Mouse (Mus musculus) forebrain, embryonic 13.5 days (tissue): Measurements from ENCODE around the gene Tcap. TPM values are rescaled to one million over a fixed set of nuclear protein-coding genes. Genes with fewer than 3 reads are reported as not detected.
A peak's percentile ranks its signal among the peaks of the same experiment; 100 is the strongest.

Source experiments
- ATAC-seq: fragments of 200-750 bp; cut with Nextera tagmentation; 2 replicates; pipeline ENCODE4 v1.8.0; 2017
- H3K27ac ChIP-seq: fragments of 300-500 bp; sonication (generic); 2 replicates; pipeline ENCODE4 v1.5.1; 2015; ENCODE audit warnings: inconsistent platforms, mild to moderate bottlenecking, moderate library complexity
- H3K27me3 ChIP-seq: fragments of 300-500 bp; sonication (generic); 2 replicates; pipeline ENCODE4 v1.6.1; 2015; ENCODE audit warnings: mild to moderate bottlenecking, inconsistent platforms
- H3K36me3 ChIP-seq: fragments of 300-500 bp; sonication (generic); 2 replicates; pipeline ENCODE4 v1.6.1; 2015; ENCODE audit warnings: mild to moderate bottlenecking, inconsistent platforms; ENCODE audit not compliant: poor library complexity, severe bottlenecking
- H3K4me1 ChIP-seq: fragments of 300-500 bp; sonication (generic); 2 replicates; pipeline ENCODE4 v1.6.1; 2015; ENCODE audit warnings: inconsistent platforms
- H3K4me2 ChIP-seq: fragments of 300-500 bp; sonication (generic); 2 replicates; pipeline ENCODE4 v1.6.1; 2015; ENCODE audit warnings: inconsistent platforms, mild to moderate bottlenecking, moderate library complexity
- H3K4me3 ChIP-seq: fragments of 300-500 bp; sonication (generic); 2 replicates; pipeline ENCODE4 v1.5.1; 2015; ENCODE audit warnings: mild to moderate bottlenecking, inconsistent platforms
- H3K9ac ChIP-seq: fragments of 300-500 bp; sonication (generic); 2 replicates; pipeline ENCODE4 v1.6.1; 2015; ENCODE audit warnings: mild to moderate bottlenecking, inconsistent platforms
- H3K9me3 ChIP-seq: fragments of 300-500 bp; sonication (generic); replicated peaks from 2 replicates; pipeline ENCODE4 v1.6.1; 2016; ENCODE audit warnings: inconsistent platforms
- WGBS: fragments of 180-500 bp; shearing (Covaris S2); methylation state at CpG from one replicate; pipeline ENCODE4 v1.1.7; 2015; 5-methylcytosine and 5-hydroxymethylcytosine counted together
- polyA plus RNA-seq: library from polyadenylated mRNA; unstranded; fragments of >200 nt; fragmentation: Nextera tagmentation; extraction: Ambion mirVana; gene quantifications from 2 replicates; pipeline ENCODE4 v1.2.1, GENCODE M21; 2015

Tcap gene
- polyA plus RNA-seq, 1 experiment from 2014 or later = 0.18 TPM

DNA sequence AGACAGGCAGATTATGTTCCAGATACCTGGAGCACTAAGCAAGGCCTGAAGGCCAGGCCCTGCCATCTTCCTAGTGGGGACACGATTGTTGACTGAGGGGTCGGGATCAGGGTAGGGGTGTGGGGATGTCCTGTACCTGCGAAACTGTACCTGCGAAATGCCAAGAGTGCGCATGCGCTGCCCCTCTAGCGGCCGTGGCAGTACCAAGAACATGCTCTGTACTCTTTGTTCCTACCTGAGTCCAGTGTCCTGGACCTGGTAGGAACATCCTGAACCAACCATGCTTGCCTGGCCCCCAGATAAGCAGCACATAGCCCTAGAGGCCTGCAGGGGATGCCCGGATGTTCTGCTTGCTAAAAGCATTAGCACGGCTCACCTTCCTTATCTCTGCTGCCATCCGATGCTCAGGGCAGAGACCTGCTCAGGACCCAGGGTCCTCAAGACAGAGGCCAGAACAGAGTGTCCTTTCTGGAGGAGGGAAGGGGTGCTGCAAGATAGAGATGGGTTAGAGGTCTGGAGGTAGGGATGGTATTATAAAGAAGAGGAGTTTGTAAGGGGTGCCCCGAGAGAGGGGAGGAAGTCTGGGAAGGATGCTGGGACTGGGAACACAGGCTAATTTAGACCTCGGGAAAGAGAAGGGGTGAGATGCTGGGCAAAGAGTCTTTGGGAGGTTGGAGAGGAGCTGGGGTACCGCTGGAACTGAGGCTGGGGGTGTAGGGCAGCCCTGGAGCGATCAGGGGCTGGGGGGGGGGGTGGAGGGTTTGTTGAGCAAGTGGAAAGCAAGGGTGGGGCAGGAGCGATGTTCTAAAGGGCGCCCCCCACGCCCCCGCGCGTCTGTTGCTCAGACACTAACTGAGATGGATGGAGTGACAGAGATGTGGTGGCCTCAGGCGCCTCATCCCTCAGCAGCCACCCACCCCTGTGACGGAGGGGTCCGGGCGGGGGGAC is 2.3 kb downstream of the Tcap start, which contains the start of gene Pnmt:
Gene Pnmt, plus strand, starts transcription at position 813 of the 948 bp plus-strand sequence.
- no peak for ATAC-seq
- Histone ChIP-seq H3K27ac (no peak within 1 kb of the TSS), H3K4me3 (no peak within 1 kb of the TSS), H3K36me3 (peaks cover 3% of the 10 kb centered on the region), H3K4me2 (peak within 1 kb of the TSS; percentile 14; the same call in 1 of the 2 replicates), H3K4me1 (0 out of 2 replicates have a peak, but pooled peaks cover 2% of the 10 kb centered on the region), H3K9ac (peak within 1 kb of the TSS; percentile 37; the same call in 1 of the 2 replicates), H3K9me3 (no peaks in the 10 kb centered on the region), H3K27me3 (peaks cover 58% of the 10 kb centered on the region)
- 57% methylated on average over 25 of the region's 25 CpGs for WGBS

- Histone ChIP-seq H3K4me1 (0 out of 2 replicates have a peak, but pooled peaks cover 2% of the 10 kb centered on the region), H3K27ac (no peak overlapping the region), H3K27me3 (peaks cover 65% of the 10 kb centered on the region), H3K4me3 (no peak overlapping the region), H3K9me3 (no peaks in the 10 kb centered on the region), H3K36me3 (no peaks in the 10 kb centered on the region), H3K4me2 (peak overlapping the region; percentile 14; the same call in 1 of the 2 replicates), H3K9ac (no peak overlapping the region)
- ATAC-seq = no peak
- 23% methylated on average over 24 of the region's 24 CpGs for WGBS
Measured at GRCm38 (mm10) chr11:98386596-98386995, 3.0 kb downstream of the Tcap start.

- no peak for ATAC-seq
- Histone ChIP-seq H3K9me3 (no peaks in the 10 kb centered on the region), H3K27me3 (peaks cover 69% of the 10 kb centered on the region), H3K27ac (no peak overlapping the region), H3K9ac (no peak overlapping the region), H3K4me2 (no peak overlapping the region; the same call in 1 of the 2 replicates), H3K4me1 (0 out of 2 replicates have a peak, but pooled peaks cover 2% of the 10 kb centered on the region), H3K4me3 (no peak overlapping the region), H3K36me3 (no peaks in the 10 kb centered on the region)
- WGBS = 50% methylated on average over 14 of the region's 14 CpGs
Measured at GRCm38 (mm10) chr11:98387056-98387577, 3.5 kb downstream of the Tcap start.

DNA sequence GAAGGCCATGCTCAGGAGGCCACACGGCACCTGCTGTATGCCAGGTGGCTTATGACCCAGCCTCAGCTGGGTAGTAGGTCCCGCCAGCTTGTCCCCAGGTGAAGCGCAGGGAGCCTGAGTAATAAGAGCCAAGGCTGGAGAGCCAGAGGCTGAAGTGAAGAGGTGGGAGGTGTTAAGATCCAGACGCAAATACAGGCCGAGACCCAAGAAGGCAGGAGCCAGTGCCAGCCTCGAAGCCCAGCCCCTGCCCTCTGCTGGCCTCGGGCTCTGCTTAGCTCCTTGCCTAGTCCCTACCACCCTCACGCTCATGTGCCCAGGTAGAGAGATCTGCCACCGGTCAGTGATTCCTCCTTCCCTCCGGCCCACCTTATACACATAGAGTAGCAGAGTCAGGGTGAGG is 4.7 kb downstream of the Tcap start:
- Histone ChIP-seq H3K4me2 (no peak overlapping the region), H3K4me3 (no peak overlapping the region), H3K27me3 (peaks cover 72% of the 10 kb centered on the region), H3K27ac (no peak overlapping the region), H3K4me1 (peaks cover 10% of the 10 kb centered on the region), H3K9ac (no peak overlapping the region), H3K9me3 (no peaks in the 10 kb centered on the region), H3K36me3 (no peaks in the 10 kb centered on the region)
- WGBS = 70% methylated on average over 10 of the region's 10 CpGs
- ATAC-seq = no peak

GRCm38 (mm10) chr11:98389221-98389780 is 5.7 kb downstream of the Tcap start:
- peaks cover 19% of the 10 kb centered on the region for H3K4me1 ChIP-seq
- H3K27ac ChIP-seq = no peak overlapping the region
- no peak overlapping the region for H3K4me2 ChIP-seq
- WGBS = 26% methylated on average over 9 of the region's 9 CpGs
- no peaks in the 10 kb centered on the region for H3K36me3 ChIP-seq
- H3K9me3 ChIP-seq = no peaks in the 10 kb centered on the region
- no peak overlapping the region for H3K4me3 ChIP-seq
- H3K9ac ChIP-seq = no peak overlapping the region
- peaks cover 68% of the 10 kb centered on the region for H3K27me3 ChIP-seq
- ATAC-seq = no peak

DNA sequence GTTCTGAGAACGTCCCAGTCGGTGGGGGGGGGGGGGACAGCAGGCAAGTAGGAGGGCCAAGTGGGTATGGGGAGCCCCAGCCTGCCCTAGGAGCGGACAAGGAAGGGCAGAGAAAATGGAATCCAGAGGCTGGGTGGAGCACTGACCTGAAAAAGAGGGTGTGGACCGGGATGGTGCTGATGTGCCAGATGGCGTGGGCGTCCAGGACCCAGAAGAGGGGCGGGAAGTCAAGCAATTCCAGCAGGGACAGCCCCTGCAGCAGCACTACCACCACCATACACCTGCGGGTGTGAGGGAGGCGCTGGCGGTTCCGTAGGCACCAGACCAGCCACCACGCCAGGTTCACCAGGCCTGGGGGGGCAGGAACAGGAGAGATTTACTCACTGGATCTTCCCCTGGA is 6.5 kb downstream of the Tcap start:
- Histone ChIP-seq H3K4me2 (no peak overlapping the region), H3K27ac (no peak overlapping the region), H3K9me3 (no peaks in the 10 kb centered on the region), H3K4me1 (peaks cover 27% of the 10 kb centered on the region), H3K9ac (no peak overlapping the region), H3K27me3 (peaks cover 60% of the 10 kb centered on the region), H3K4me3 (no peak overlapping the region), H3K36me3 (no peaks in the 10 kb centered on the region)
- WGBS = 76% methylated on average over 10 of the region's 12 CpGs
- ATAC-seq = no peak

DNA sequence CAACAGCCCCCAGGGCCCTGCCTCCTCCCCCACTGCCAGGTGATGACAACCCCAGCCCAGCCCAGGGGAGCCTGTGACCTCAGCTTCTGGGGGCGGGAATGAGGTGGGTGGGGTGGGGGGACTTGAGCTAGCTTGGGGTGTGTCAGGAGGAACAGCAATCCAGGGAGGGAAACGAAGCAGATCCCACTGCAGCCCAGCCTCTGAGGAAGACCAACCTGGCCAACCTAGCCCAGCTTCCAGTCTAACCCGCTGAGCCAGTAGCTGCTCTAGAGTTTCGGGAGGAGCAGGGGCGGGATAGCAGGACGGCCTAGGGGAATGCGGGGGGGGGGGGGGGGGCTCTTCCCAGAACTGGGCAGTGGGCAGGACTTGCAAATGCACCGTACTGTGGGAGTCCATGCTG is 8.4 kb downstream of the Tcap start:
- H3K4me1 ChIP-seq = peaks cover 29% of the 10 kb centered on the region
- H3K9me3 ChIP-seq = no peaks in the 10 kb centered on the region
- H3K4me3 ChIP-seq = no peak overlapping the region
- ATAC-seq = no peak
- no peak overlapping the region for H3K9ac ChIP-seq
- 38% methylated on average over 6 of the region's 8 CpGs for WGBS
- H3K36me3 ChIP-seq = no peaks in the 10 kb centered on the region
- H3K27me3 ChIP-seq = peaks cover 42% of the 10 kb centered on the region
- H3K4me2 ChIP-seq = no peak overlapping the region
- H3K27ac ChIP-seq = no peak overlapping the region

GRCm38 (mm10) chr11:98392645-98393044 is 9.0 kb downstream of the Tcap start:
- Histone ChIP-seq H3K4me2 (no peak overlapping the region), H3K4me1 (peaks cover 29% of the 10 kb centered on the region), H3K9ac (no peak overlapping the region; the same call in 1 of the 2 replicates), H3K27ac (no peak overlapping the region), H3K9me3 (no peaks in the 10 kb centered on the region), H3K27me3 (peaks cover 35% of the 10 kb centered on the region), H3K36me3 (0 out of 2 replicates have a peak, but pooled peaks cover under 1% of the 10 kb centered on the region), H3K4me3 (no peak overlapping the region)
- 46% methylated on average over 4 of the region's 4 CpGs for WGBS
- no peak for ATAC-seq

GRCm38 (mm10) chr11:98393317-98393716 is 9.7 kb downstream of the Tcap start:
- Histone ChIP-seq H3K9ac (peak overlapping the region; percentile 41), H3K27ac (no peak overlapping the region), H3K4me1 (peaks cover 29% of the 10 kb centered on the region), H3K4me2 (no peak overlapping the region), H3K9me3 (no peaks in the 10 kb centered on the region), H3K4me3 (no peak overlapping the region), H3K36me3 (0 out of 2 replicates have a peak, but pooled peaks cover 2% of the 10 kb centered on the region), H3K27me3 (peaks cover 29% of the 10 kb centered on the region)
- WGBS = 77% methylated on average over 6 of the region's 6 CpGs
- no peak for ATAC-seq

DNA sequence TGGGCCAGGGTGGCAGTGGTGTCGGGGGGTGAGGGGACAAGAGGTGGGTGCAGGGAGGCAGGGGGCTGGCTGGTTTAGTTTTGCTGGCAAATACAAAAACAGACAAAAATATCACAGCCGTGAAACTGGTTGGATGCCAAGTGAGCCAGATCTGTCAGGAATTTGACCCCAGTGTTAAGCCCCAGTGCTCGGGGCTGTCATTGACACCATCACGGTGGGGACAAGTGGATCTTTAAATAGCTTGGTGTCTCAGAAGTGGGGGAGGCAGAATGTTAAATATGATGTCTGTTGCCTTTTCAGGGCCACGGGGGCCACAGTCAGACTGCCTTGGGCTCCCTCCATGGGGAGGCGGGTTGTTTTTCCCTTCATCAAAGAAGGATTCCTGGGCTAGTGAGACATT is 10.7 kb downstream of the Tcap start:
- H3K4me2 ChIP-seq = no peak overlapping the region

GRCm38 (mm10) chr11:98395041-98395440 is 11.4 kb downstream of the Tcap start:
- peaks cover 22% of the 10 kb centered on the region for H3K27me3 ChIP-seq
- no peak for ATAC-seq
- H3K36me3 ChIP-seq = 0 out of 2 replicates have a peak, but pooled peaks cover 2% of the 10 kb centered on the region
- peak overlapping the region; percentile 35 for H3K9ac ChIP-seq
- peaks cover 32% of the 10 kb centered on the region for H3K4me1 ChIP-seq
- H3K9me3 ChIP-seq = no peaks in the 10 kb centered on the region
- 50% methylated on average over 4 of the region's 4 CpGs for whole genome bisulfite sequencing
- H3K27ac ChIP-seq = 0 out of 2 replicates have a peak overlapping the region, but pooled peaks have one; percentile 21
- no peak overlapping the region for H3K4me2 ChIP-seq
- no peak overlapping the region for H3K4me3 ChIP-seq

More for the DNA sequence above, 10.7 kb downstream of the Tcap start:
- Histone ChIP-seq H3K9ac (peak overlapping the region; percentile 30; the same call in 1 of the 2 replicates), H3K9me3 (no peaks in the 10 kb centered on the region), H3K4me3 (no peak overlapping the region), H3K27ac (no peak overlapping the region; the same call in 1 of the 2 replicates), H3K36me3 (0 out of 2 replicates have a peak, but pooled peaks cover 2% of the 10 kb centered on the region), H3K4me1 (peaks cover 29% of the 10 kb centered on the region), H3K27me3 (peaks cover 23% of the 10 kb centered on the region)
- WGBS = 62% methylated on average over 6 of the region's 6 CpGs
- ATAC-seq = no peak

DNA sequence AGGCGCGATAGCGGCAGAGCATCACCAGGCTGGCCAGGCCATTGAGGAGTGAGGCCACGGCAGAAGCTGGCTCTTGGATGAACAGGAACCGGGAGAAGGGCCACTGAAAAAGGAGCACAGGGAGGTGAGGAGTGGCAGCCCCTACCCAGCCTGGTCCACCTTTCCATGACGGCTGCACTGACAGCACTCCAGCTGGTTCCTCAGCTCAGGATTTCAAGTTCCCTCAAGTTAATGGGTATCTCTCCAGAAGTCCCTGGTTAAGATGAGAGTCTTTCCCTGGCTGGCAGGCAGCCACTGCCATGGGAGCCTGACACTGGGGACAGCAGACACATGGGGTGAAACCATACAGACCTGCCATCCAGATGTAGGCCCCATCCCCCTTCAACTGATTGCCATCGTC is 14.3 kb downstream of the Tcap start:
- 88% methylated on average over 7 of the region's 7 CpGs for WGBS
- peaks cover 35% of the 10 kb centered on the region for H3K4me1 ChIP-seq
- H3K4me3 ChIP-seq = no peak overlapping the region
- no peak for ATAC-seq
- no peak overlapping the region for H3K4me2 ChIP-seq
- H3K36me3 ChIP-seq = 0 out of 2 replicates have a peak, but pooled peaks cover 2% of the 10 kb centered on the region
- no peak overlapping the region for H3K27ac ChIP-seq
- H3K9ac ChIP-seq = no peak overlapping the region
- H3K9me3 ChIP-seq = no peaks in the 10 kb centered on the region
- peaks cover 8% of the 10 kb centered on the region; the same call in 1 of the 2 replicates for H3K27me3 ChIP-seq
